Comparison of ENCODE assay signal across 8 mouse cellular contexts in the genomic region with DNA sequence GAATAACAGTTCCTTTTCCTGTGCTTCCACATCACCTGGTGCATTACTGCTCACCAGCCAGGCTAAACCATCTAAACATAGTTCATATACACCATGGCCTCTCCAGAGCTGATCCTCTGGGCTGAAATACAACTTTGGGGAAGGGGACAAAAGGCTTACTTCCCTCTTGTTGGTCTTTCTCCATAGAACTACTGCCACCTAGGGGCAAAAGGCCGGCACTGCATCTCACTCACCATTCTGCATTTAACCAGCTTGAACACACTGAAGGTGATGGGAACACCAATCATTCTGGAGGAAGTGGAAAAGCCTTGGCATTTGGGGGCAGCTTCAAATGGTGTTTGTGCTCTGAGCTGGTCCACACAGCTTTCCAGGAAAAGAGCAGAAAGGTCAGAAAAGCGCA. TPM values are rescaled to one million over a fixed set of nuclear protein-coding genes. Genes with fewer than 3 reads are reported as not detected.
A peak's percentile ranks its signal among the peaks of the same experiment; 100 is the strongest.
DNase-seq lines count a peak whose midpoint lies in the region; ATAC-seq and TF ChIP-seq lines count a peak whose summit lies in the region.

No protein-coding gene starts in this region.

- H3K4me1 ChIP-seq in kidney, embryonic 16.5 days (ENCODE audit: insufficient read depth, low read length) = peaks cover 40% of the 10 kb centered on the region
- peaks cover 19% of the 10 kb centered on the region for H3K4me1 ChIP-seq in limb, embryonic 10.5 days

- H3K79me2 ChIP-seq in myocyte (ENCODE audit: control insufficient read depth, insufficient read depth) = peaks cover 94% of the 10 kb centered on the region

- WGBS in kidney, embryonic 16.5 days = 27% methylated on average over 2 of the region's 2 CpGs
- WGBS in limb, embryonic 10.5 days = 31% methylated on average over 2 of the region's 2 CpGs

- no peaks in the 10 kb centered on the region for H3K27me3 ChIP-seq in kidney, embryonic 16.5 days (ENCODE audit: insufficient read depth, low read length)
- no peaks in the 10 kb centered on the region for H3K27me3 ChIP-seq in limb, embryonic 10.5 days (ENCODE audit: low read depth, poor library complexity, severe bottlenecking)
- no peaks in the 10 kb centered on the region for H3K27me3 ChIP-seq in myocyte (ENCODE audit: control insufficient read depth, insufficient read depth, insufficient read length)
- H3K27me3 ChIP-seq in splenic B cell, adult 2 months (ENCODE audit: control insufficient read depth, insufficient read depth, low read length, poor library complexity, severe bottlenecking) = no peaks in the 10 kb centered on the region

- no peak for TF ChIP-seq POLR2A in myocyte (IDR thresholded peaks at IDR 0.05; ENCODE audit: insufficient read length, low read depth)

- no peak overlapping the region for H3K9ac ChIP-seq in kidney, embryonic 16.5 days (replicated peaks; ENCODE audit: low read length)

- H3ac ChIP-seq in myocyte (ENCODE audit: control insufficient read depth, insufficient read length) = no peak overlapping the region

- H3K4me2 ChIP-seq in kidney, embryonic 16.5 days (replicated peaks; ENCODE audit: low read depth, low read length) = no peak overlapping the region
- peak overlapping the region; percentile 90 for H3K4me2 ChIP-seq in myocyte (ENCODE audit: low read depth)

- no peak for ATAC-seq in kidney, embryonic 16.5 days (ENCODE audit: low FRiP score, low TSS enrichment)
- peak; percentile 14 for ATAC-seq in inflammation-experienced regulatory T-cells, adult 6 months

- H3K36me3 ChIP-seq in kidney, embryonic 16.5 days (ENCODE audit: insufficient read depth, low read length) = peaks cover 12% of the 10 kb centered on the region; the same call in 1 of the 2 replicates
- H3K36me3 ChIP-seq in limb, embryonic 10.5 days = peaks cover 63% of the 10 kb centered on the region
- H3K36me3 ChIP-seq in myocyte (ENCODE audit: control insufficient read depth, insufficient read depth) = peaks cover 13% of the 10 kb centered on the region
- no peaks in the 10 kb centered on the region for H3K36me3 ChIP-seq in splenic B cell, adult 2 months (ENCODE audit: control insufficient read depth, insufficient read depth, low read length, poor library complexity, severe bottlenecking)

- no peak overlapping the region for H3K27ac ChIP-seq in kidney, embryonic 16.5 days (ENCODE audit: low read length)
- H3K27ac ChIP-seq in limb, embryonic 10.5 days = no peak overlapping the region

- H3K9me3 ChIP-seq in kidney, embryonic 16.5 days (ENCODE audit: low read length) = no peaks in the 10 kb centered on the region
- H3K9me3 ChIP-seq in limb, embryonic 10.5 days (replicated peaks) = no peaks in the 10 kb centered on the region

- peak; percentile 81 for DNase-seq in kidney, adult 11 months
- peak; percentile 91 to 92 for DNase-seq in cerebellum, postnatal 14 days
- DNase-seq in gastrocnemius, adult 8-10 months (ENCODE audit: low spot score in 2 of 2) = peak; percentile 68 to 70
- peak; percentile 80 for DNase-seq in limb, embryonic 10.5 days (ENCODE audit: low spot score)
- peak; percentile 88 for DNase-seq in splenic B cell, adult 2 months (ENCODE audit: low read depth, low spot score)

- H3K4me3 ChIP-seq in kidney, embryonic 16.5 days (ENCODE audit: low read length) = no peak overlapping the region
- peak overlapping the region; percentile 98; the same call in 1 of the 2 replicates for H3K4me3 ChIP-seq in limb, embryonic 10.5 days
- H3K4me3 ChIP-seq in myocyte = peak overlapping the region; percentile 72

TF ChIP-seq in myocyte, 11 proteins besides CTCF, POLR2A, EP300 and RAD21:
- no peak for TF ChIP-seq MAX (IDR thresholded peaks at IDR 0.05; ENCODE audit: low read depth)

RNA-seq across cellular contexts. Expression of gene Ccl25, which starts 2.5 kb away (rescaled TPM):
- 15.5 and 20.6 TPM in 2 replicates for polyA plus RNA-seq in kidney, embryonic 16.5 days (2015; fragmentation: Nextera tagmentation; extraction: Ambion mirVana)
- 10 to 100 TPM in 2 of 4 experiments, 1 to 10 TPM in 2; 6.1 to 12.3 (median 10.1) TPM for total RNA-seq in gastrocnemius, adult 8-10 months (2022)
- polyA plus RNA-seq in inflammation-experienced regulatory T-cells, adult 6 months (2017; shearing (Covaris generic)) = 10 to 100 TPM in 2 of 3 experiments, 1 to 10 TPM in 1; 7.7 to 12.9 (median 11.6) TPM
- 24.2 and 27.9 TPM in 2 replicates for polyA plus RNA-seq in limb, embryonic 10.5 days (2016; fragmentation: Nextera tagmentation; extraction: Ambion mirVana)
- polyA plus RNA-seq in myocyte (2012; fragmentation: generic; extraction: Trizol) = 6.7 TPM

RNA-seq across cellular contexts. Expression of gene Elavl1, which starts 2.7 kb away (rescaled TPM):
- polyA plus RNA-seq in kidney, embryonic 16.5 days (2015; fragmentation: Nextera tagmentation; extraction: Ambion mirVana) = 231 and 245 TPM in 2 replicates
- 10 to 100 TPM; 39.7 to 49.1 (median 44.2) TPM for total RNA-seq in gastrocnemius, adult 8-10 months (2022)
- 10 to 100 TPM; 31.0 to 37.8 (median 34.3) TPM for polyA plus RNA-seq in inflammation-experienced regulatory T-cells, adult 6 months (2017; shearing (Covaris generic))
- 373 and 395 TPM in 2 replicates for polyA plus RNA-seq in limb, embryonic 10.5 days (2016; fragmentation: Nextera tagmentation; extraction: Ambion mirVana)
- 44.2 TPM for polyA plus RNA-seq in myocyte (2012; fragmentation: generic; extraction: Trizol)

RNA-seq across cellular contexts. Expression of gene Timm44, which starts 46.8 kb away (rescaled TPM):
- polyA plus RNA-seq in kidney, embryonic 16.5 days (2015; fragmentation: Nextera tagmentation; extraction: Ambion mirVana) = 76.8 and 86.1 TPM in 2 replicates
- total RNA-seq in gastrocnemius, adult 8-10 months (2022) = 10 to 100 TPM; 53.9 to 58.7 (median 54.8) TPM
- polyA plus RNA-seq in inflammation-experienced regulatory T-cells, adult 6 months (2017; shearing (Covaris generic)) = 10 to 100 TPM; 69.8 to 91.0 (median 81.9) TPM
- 71.3 and 75.7 TPM in 2 replicates for polyA plus RNA-seq in limb, embryonic 10.5 days (2016; fragmentation: Nextera tagmentation; extraction: Ambion mirVana)
- polyA plus RNA-seq in myocyte (2012; fragmentation: generic; extraction: Trizol) = 45.6 TPM
